Mouse (Mus musculus) retina, postnatal 1 day (tissue): ENCODE results near the gene H2afb3.
A peak's percentile ranks its signal among the peaks of the same experiment; 100 is the strongest.
"Not testable (repeated sequence)": the region's sequence is repeated elsewhere in the genome, so short reads cannot be mapped to it uniquely, and the experiment has no call there.

ENCODE experiments used
- DNase-seq: peaks from one replicate; pipeline ENCODE4 v3.0.0-alpha.2; 2012

H2afb3 gene

GRCm38 (mm10) chrX:120312995-120313394, at the start of gene H2afb3:
Gene H2afb3, minus strand, starts transcription at chrX:120313095.
- DNase-seq: not testable (repeated sequence)

GRCm38 (mm10) chrX:120301469-120302175, 11.3 kb downstream of the H2afb3 start:
- no peak for DNase-seq

GRCm38 (mm10) chrX:120292832-120293750, 19.8 kb downstream of the H2afb3 start:
- peak; percentile 80 for DNase-seq

GRCm38 (mm10) chrX:120291696-120292095, 21.2 kb downstream of the H2afb3 start:
- DNase-seq: peak; percentile 58

GRCm38 (mm10) chrX:120290900-120291280, 22.0 kb downstream of the H2afb3 start:
- DNase-seq: peak; percentile 25

- DNase-seq: peak; percentile 88
Measured at GRCm38 (mm10) chrX:120290011-120290899, 22.6 kb downstream of the H2afb3 start, which contains the start of gene Pcdh11x. Gene Pcdh11x, plus strand, starts transcription at chrX:120290259.

GRCm38 (mm10) chrX:120287502-120287901, 25.4 kb downstream of the H2afb3 start:
- DNase-seq: no peak

- no peak for DNase-seq
Measured at GRCm38 (mm10) chrX:120285522-120285921, 27.4 kb downstream of the H2afb3 start.
